Mouse (Mus musculus): Measurements from ENCODE around the gene 0610040J01Rik. TPM values are rescaled to one million over a fixed set of nuclear protein-coding genes. Genes with fewer than 3 reads are reported as not detected.

The 0610040J01Rik gene
- 22.7 and 25.6 TPM in 2 replicates for polyA plus RNA-seq (2015; fragmentation: Nextera tagmentation; extraction: Ambion mirVana)

- Histone ChIP-seq H3K4me3 (ENCODE audit: low read depth, low read length) (peak within 1 kb of the TSS; percentile 63), H3K9me3 (replicated peaks; ENCODE audit: control insufficient read depth, low read length) (no peaks in the 10 kb centered on the region), H3K27me3 (ENCODE audit: control insufficient read depth, insufficient read depth, low read depth, low read length) (peaks cover 13% of the 10 kb centered on the region), H3K4me2 (ENCODE audit: low read depth, low read length) (peak within 1 kb of the TSS; percentile 70), H3K4me1 (ENCODE audit: control insufficient read depth, low read depth, low read length) (peaks cover 3% of the 10 kb centered on the region), H3K27ac (ENCODE audit: low read length) (peak within 1 kb of the TSS; percentile 47), H3K36me3 (ENCODE audit: control insufficient read depth, insufficient read depth) (no peaks in the 10 kb centered on the region), H3K9ac (ENCODE audit: low read depth, low read length) (peak within 1 kb of the TSS; percentile 61)
- WGBS (ENCODE audit: insufficient replicate concordance), result 3% methylated on average over 42 of the region's 42 CpGs
- ATAC-seq (ENCODE audit: low read depth), result peak; percentile 93
Observed at GRCm38 (mm10) chr5:63811819-63812508, at the start of gene 0610040J01Rik. 0610040J01Rik (plus strand) TSS chr5:63812363.

- WGBS (ENCODE audit: insufficient replicate concordance), result 68% methylated on average over 4 of the region's 4 CpGs
- H3K36me3 ChIP-seq (ENCODE audit: control insufficient read depth, insufficient read depth), result no peaks in the 10 kb centered on the region
Observed at GRCm38 (mm10) chr5:63765886-63766285, 46.3 kb upstream of the 0610040J01Rik start.

GRCm38 (mm10) chr5:63766715-63767114, 45.4 kb upstream of the 0610040J01Rik start:
- Histone ChIP-seq H3K9ac (ENCODE audit: low read depth, low read length) (no peak overlapping the region), H3K9me3 (replicated peaks; ENCODE audit: control insufficient read depth, low read length) (no peaks in the 10 kb centered on the region), H3K27ac (ENCODE audit: low read length) (no peak overlapping the region), H3K36me3 (ENCODE audit: control insufficient read depth, insufficient read depth) (no peaks in the 10 kb centered on the region), H3K4me1 (ENCODE audit: control insufficient read depth, low read depth, low read length) (no peaks in the 10 kb centered on the region), H3K4me2 (ENCODE audit: low read depth, low read length) (no peak overlapping the region), H3K27me3 (ENCODE audit: control insufficient read depth, insufficient read depth, low read depth, low read length) (no peaks in the 10 kb centered on the region), H3K4me3 (ENCODE audit: low read depth, low read length) (no peak overlapping the region)
- WGBS (ENCODE audit: insufficient replicate concordance), result 29% methylated on average over 6 of the region's 6 CpGs
- ATAC-seq (ENCODE audit: low read depth), result no peak

More at GRCm38 (mm10) chr5:63765886-63766285, 46.3 kb upstream of the 0610040J01Rik start:
- no peaks in the 10 kb centered on the region for H3K9me3 ChIP-seq (replicated peaks; ENCODE audit: control insufficient read depth, low read length)
- H3K4me3 ChIP-seq (ENCODE audit: low read depth, low read length), result no peak overlapping the region
- no peaks in the 10 kb centered on the region for H3K27me3 ChIP-seq (ENCODE audit: control insufficient read depth, insufficient read depth, low read depth, low read length)
- no peaks in the 10 kb centered on the region for H3K4me1 ChIP-seq (ENCODE audit: control insufficient read depth, low read depth, low read length)
- H3K9ac ChIP-seq (ENCODE audit: low read depth, low read length), result no peak overlapping the region
- ATAC-seq (ENCODE audit: low read depth), result no peak
- no peak overlapping the region for H3K4me2 ChIP-seq (ENCODE audit: low read depth, low read length)
- H3K27ac ChIP-seq (ENCODE audit: low read length), result no peak overlapping the region

DNA sequence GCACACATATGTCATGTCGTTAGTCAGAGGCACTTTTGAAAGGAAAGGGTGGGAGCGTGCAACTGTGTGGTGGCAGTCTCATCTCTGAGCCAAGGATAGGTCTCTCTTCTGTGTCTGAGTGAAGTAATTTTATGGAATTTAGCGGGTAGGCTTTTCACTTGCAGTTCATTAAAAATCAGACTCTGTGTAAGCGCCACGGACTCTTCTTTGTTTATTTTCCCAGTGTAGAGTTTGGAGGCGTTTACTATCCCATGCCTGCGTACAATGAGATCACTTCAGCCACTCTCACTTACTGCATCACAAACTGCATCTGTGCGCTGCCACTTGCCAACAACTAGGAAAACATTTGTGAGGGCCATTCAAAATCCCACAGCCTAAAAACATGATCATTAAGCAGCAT, 44.7 kb upstream of the 0610040J01Rik start:
- no peak overlapping the region for H3K4me3 ChIP-seq (ENCODE audit: low read depth, low read length)
- H3K9me3 ChIP-seq (replicated peaks; ENCODE audit: control insufficient read depth, low read length), result no peaks in the 10 kb centered on the region
- WGBS (ENCODE audit: insufficient replicate concordance), result 58% methylated on average over 8 of the region's 8 CpGs
- no peaks in the 10 kb centered on the region for H3K4me1 ChIP-seq (ENCODE audit: control insufficient read depth, low read depth, low read length)
- no peaks in the 10 kb centered on the region for H3K36me3 ChIP-seq (ENCODE audit: control insufficient read depth, insufficient read depth)
- H3K4me2 ChIP-seq (ENCODE audit: low read depth, low read length), result no peak overlapping the region
- ATAC-seq (ENCODE audit: low read depth), result no peak
- H3K27me3 ChIP-seq (ENCODE audit: control insufficient read depth, insufficient read depth, low read depth, low read length), result no peaks in the 10 kb centered on the region
- H3K27ac ChIP-seq (ENCODE audit: low read length), result no peak overlapping the region
- H3K9ac ChIP-seq (ENCODE audit: low read depth, low read length), result no peak overlapping the region

DNA sequence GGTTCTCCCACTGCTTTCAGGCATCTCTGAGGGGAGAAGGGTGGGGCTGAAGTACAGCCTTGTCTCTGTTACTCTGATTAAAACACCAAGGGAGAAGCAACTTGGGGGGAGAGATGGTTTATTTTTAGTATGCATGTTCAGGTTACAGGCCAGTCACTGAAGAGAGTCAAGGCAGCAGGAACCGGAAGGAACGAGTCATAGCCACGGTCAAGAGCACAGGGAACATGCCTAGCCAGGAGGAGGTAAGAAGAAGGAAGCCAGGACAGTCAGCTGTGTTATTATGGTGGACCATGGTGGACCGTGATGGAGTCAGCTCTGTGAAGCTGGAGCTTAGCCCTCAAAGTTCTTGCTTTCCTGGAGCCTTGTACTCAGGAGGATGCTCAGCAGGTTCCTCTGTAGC, 43.9 kb upstream of the 0610040J01Rik start:
- Histone ChIP-seq H3K9ac (ENCODE audit: low read depth, low read length) (no peak overlapping the region), H3K27me3 (ENCODE audit: control insufficient read depth, insufficient read depth, low read depth, low read length) (no peaks in the 10 kb centered on the region), H3K27ac (ENCODE audit: low read length) (no peak overlapping the region), H3K4me1 (ENCODE audit: control insufficient read depth, low read depth, low read length) (no peaks in the 10 kb centered on the region), H3K4me2 (ENCODE audit: low read depth, low read length) (no peak overlapping the region), H3K4me3 (ENCODE audit: low read depth, low read length) (no peak overlapping the region), H3K9me3 (replicated peaks; ENCODE audit: control insufficient read depth, low read length) (no peaks in the 10 kb centered on the region), H3K36me3 (ENCODE audit: control insufficient read depth, insufficient read depth) (no peaks in the 10 kb centered on the region)
- no peak for ATAC-seq (ENCODE audit: low read depth)
- 36% methylated on average over 4 of the region's 4 CpGs for WGBS (ENCODE audit: insufficient replicate concordance)

- no peak overlapping the region for H3K27ac ChIP-seq (ENCODE audit: low read length)
- no peaks in the 10 kb centered on the region for H3K27me3 ChIP-seq (ENCODE audit: control insufficient read depth, insufficient read depth, low read depth, low read length)
- H3K4me1 ChIP-seq (ENCODE audit: control insufficient read depth, low read depth, low read length), result no peaks in the 10 kb centered on the region
- H3K9ac ChIP-seq (ENCODE audit: low read depth, low read length), result no peak overlapping the region
- no peak overlapping the region for H3K4me2 ChIP-seq (ENCODE audit: low read depth, low read length)
- no peaks in the 10 kb centered on the region for H3K36me3 ChIP-seq (ENCODE audit: control insufficient read depth, insufficient read depth)
- no peaks in the 10 kb centered on the region for H3K9me3 ChIP-seq (replicated peaks; ENCODE audit: control insufficient read depth, low read length)
- no peak for ATAC-seq (ENCODE audit: low read depth)
- WGBS (ENCODE audit: insufficient replicate concordance), result 61% methylated on average over 2 of the region's 2 CpGs
- H3K4me3 ChIP-seq (ENCODE audit: low read depth, low read length), result no peak overlapping the region
Observed at GRCm38 (mm10) chr5:63772971-63773370, 39.2 kb upstream of the 0610040J01Rik start.

DNA sequence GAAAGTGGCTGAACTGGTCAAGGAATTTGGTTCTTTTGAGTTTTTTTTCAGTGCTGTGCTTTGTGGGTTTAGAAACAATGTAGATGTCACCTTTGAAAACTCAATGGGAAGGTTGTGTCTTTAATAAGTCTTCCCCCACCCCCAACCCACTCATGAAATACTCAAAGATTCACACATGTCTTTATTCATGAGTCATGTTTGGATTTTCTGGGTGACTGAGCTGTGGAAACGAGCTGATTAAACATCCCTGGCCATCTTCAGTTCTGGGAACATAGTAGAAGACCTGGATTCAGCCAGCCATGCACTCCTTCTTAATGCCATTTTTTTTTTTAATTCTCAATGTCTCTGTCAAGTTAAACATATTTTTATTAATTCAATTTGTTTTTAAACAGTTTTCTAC, 38.6 kb upstream of the 0610040J01Rik start:
- H3K9me3 ChIP-seq (replicated peaks; ENCODE audit: control insufficient read depth, low read length), result no peaks in the 10 kb centered on the region
- no peaks in the 10 kb centered on the region for H3K36me3 ChIP-seq (ENCODE audit: control insufficient read depth, insufficient read depth)
- H3K27me3 ChIP-seq (ENCODE audit: control insufficient read depth, insufficient read depth, low read depth, low read length), result no peaks in the 10 kb centered on the region
- H3K9ac ChIP-seq (ENCODE audit: low read depth, low read length), result no peak overlapping the region
- WGBS (ENCODE audit: insufficient replicate concordance), result 28% methylated on average over 1 of the region's 1 CpGs
- no peak overlapping the region for H3K27ac ChIP-seq (ENCODE audit: low read length)
- no peak overlapping the region for H3K4me2 ChIP-seq (ENCODE audit: low read depth, low read length)
- no peak overlapping the region for H3K4me3 ChIP-seq (ENCODE audit: low read depth, low read length)
- no peak for ATAC-seq (ENCODE audit: low read depth)
- H3K4me1 ChIP-seq (ENCODE audit: control insufficient read depth, low read depth, low read length), result no peaks in the 10 kb centered on the region

GRCm38 (mm10) chr5:63788156-63788826, 23.9 kb upstream of the 0610040J01Rik start:
- H3K27me3 ChIP-seq (ENCODE audit: control insufficient read depth, insufficient read depth, low read depth, low read length), result no peaks in the 10 kb centered on the region
- no peak overlapping the region for H3K4me3 ChIP-seq (ENCODE audit: low read depth, low read length)
- H3K36me3 ChIP-seq (ENCODE audit: control insufficient read depth, insufficient read depth), result no peaks in the 10 kb centered on the region
- WGBS (ENCODE audit: insufficient replicate concordance), result 65% methylated on average over 10 of the region's 10 CpGs
- H3K4me1 ChIP-seq (ENCODE audit: control insufficient read depth, low read depth, low read length), result no peaks in the 10 kb centered on the region
- no peak overlapping the region for H3K9ac ChIP-seq (ENCODE audit: low read depth, low read length)
- H3K4me2 ChIP-seq (ENCODE audit: low read depth, low read length), result 0 out of 2 replicates have a peak overlapping the region, but pooled peaks have one; percentile 19
- ATAC-seq (ENCODE audit: low read depth), result peak; percentile 90
- H3K27ac ChIP-seq (ENCODE audit: low read length), result peak overlapping the region; percentile 57
- no peaks in the 10 kb centered on the region for H3K9me3 ChIP-seq (replicated peaks; ENCODE audit: control insufficient read depth, low read length)

DNA sequence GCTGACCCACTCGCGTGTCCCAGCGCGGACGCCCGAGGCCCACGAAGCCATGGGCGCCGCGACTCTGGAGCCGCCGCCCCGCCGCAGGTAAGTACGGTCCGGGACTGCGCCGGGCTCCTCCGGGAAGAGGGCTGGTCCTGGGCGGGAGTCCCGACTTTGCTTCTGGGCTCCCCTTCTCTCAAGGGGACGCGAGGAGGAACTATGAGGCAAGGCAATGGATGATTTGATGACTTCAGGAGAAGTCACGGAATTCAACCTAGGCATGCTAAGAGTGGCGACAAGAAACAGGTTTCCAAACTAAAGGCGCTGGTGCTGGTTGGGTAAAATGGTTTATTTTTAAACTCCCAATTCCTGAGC, 324 bp downstream of the 0610040J01Rik start:
- Histone ChIP-seq H3K4me2 (ENCODE audit: low read depth, low read length) (peak overlapping the region; percentile 70), H3K4me1 (ENCODE audit: control insufficient read depth, low read depth, low read length) (peaks cover 3% of the 10 kb centered on the region), H3K36me3 (ENCODE audit: control insufficient read depth, insufficient read depth) (no peaks in the 10 kb centered on the region), H3K4me3 (ENCODE audit: low read depth, low read length) (peak overlapping the region; percentile 63), H3K27me3 (ENCODE audit: control insufficient read depth, insufficient read depth, low read depth, low read length) (peaks cover 13% of the 10 kb centered on the region), H3K9ac (ENCODE audit: low read depth, low read length) (peak overlapping the region; percentile 61), H3K9me3 (replicated peaks; ENCODE audit: control insufficient read depth, low read length) (no peaks in the 10 kb centered on the region), H3K27ac (ENCODE audit: low read length) (peak overlapping the region; percentile 47)
- ATAC-seq (ENCODE audit: low read depth), result no peak
- WGBS (ENCODE audit: insufficient replicate concordance), result 1% methylated on average over 26 of the region's 26 CpGs

Data from liver, embryonic 16.5 days (tissue).